Mouse (Mus musculus): Measurements from ENCODE around the gene Pskh1. TPM values are rescaled to one million over a fixed set of nuclear protein-coding genes. Genes with fewer than 3 reads are reported as not detected.
A peak's percentile ranks its signal among the peaks of the same experiment; 100 is the strongest.

Pskh1 gene
- total and polyA plus RNA-seq, 2 experiments from 2014 or later, result 10.4 to 24.5 TPM

- H3K4me3 ChIP-seq (ENCODE audit: low read depth, low read length), result peak overlapping the region; percentile 94
- H3K9me3 ChIP-seq (ENCODE audit: low read length), result no peaks in the 10 kb centered on the region
- peak overlapping the region; percentile 96; the same call in 1 of the 2 replicates for H3K9ac ChIP-seq
- TF ChIP-seq CTCF (IDR thresholded peaks at IDR 0.05; ENCODE audit: low read depth), result peak; percentile 34
- peaks cover 18% of the 10 kb centered on the region for H3K4me1 ChIP-seq (ENCODE audit: insufficient read depth)
- peaks cover 10% of the 10 kb centered on the region for H3K36me3 ChIP-seq (ENCODE audit: insufficient read depth)
- H3K27ac ChIP-seq (ENCODE audit: low read depth, low read length), result no peak overlapping the region
- ATAC-seq (no peak), DNase-seq (no peak)
- H3K4me2 ChIP-seq (ENCODE audit: low read depth), result peak overlapping the region; percentile 68
- WGBS, result 0% methylated on average over 1 of the region's 1 CpGs
- H3K27me3 ChIP-seq (ENCODE audit: insufficient read depth, low read length), result no peaks in the 10 kb centered on the region
Observed at GRCm38 (mm10) chr8:105861951-105862350, 38.3 kb upstream of the Pskh1 start.

DNA sequence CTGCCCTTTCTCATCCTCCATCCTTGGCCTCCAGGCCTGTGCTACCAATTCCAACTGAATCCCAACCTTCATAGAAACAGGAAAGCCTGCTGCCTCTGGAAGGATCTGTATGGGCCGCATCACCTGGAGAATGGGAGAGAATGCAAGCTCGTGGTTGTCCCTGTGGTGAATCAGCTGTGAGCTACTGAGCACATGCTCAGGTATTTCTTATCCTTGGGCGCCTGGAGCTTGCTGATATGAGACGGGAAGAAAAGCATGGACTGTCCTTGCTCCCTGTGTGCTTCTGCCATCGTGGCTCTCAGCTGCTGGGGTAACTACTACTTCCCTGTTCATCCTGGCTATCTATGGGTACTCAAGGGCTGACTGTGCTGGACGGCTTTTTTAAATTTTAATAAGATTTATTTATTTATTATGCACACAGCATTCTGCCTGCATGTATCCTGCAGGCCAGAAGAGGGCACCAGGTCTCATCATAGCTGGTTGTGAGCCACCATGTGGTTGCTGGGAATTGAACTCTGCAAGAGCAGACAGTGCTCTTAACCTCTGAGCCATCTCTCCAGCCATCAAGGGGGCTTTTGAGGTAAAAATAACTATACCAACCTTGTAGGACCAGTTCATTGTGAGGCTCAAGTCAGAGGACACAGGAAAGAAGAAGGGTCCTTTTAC, 33.7 kb upstream of the Pskh1 start:
- H3K9ac ChIP-seq, result no peak overlapping the region
- ATAC-seq (no peak), DNase-seq (no peak)
- peak; percentile 56 for TF ChIP-seq CTCF (IDR thresholded peaks at IDR 0.05; ENCODE audit: low read depth)
- 84% methylated on average over 6 of the region's 6 CpGs for WGBS
- H3K9me3 ChIP-seq (ENCODE audit: low read length), result no peaks in the 10 kb centered on the region
- no peaks in the 10 kb centered on the region for H3K27me3 ChIP-seq (ENCODE audit: insufficient read depth, low read length)
- no peak overlapping the region for H3K4me2 ChIP-seq (ENCODE audit: low read depth)
- H3K27ac ChIP-seq (ENCODE audit: low read depth, low read length), result no peak overlapping the region
- peaks cover 10% of the 10 kb centered on the region for H3K4me1 ChIP-seq (ENCODE audit: insufficient read depth)
- peaks cover 34% of the 10 kb centered on the region for H3K36me3 ChIP-seq (ENCODE audit: insufficient read depth)
- H3K4me3 ChIP-seq (ENCODE audit: low read depth, low read length), result no peak overlapping the region

- DNase-seq (no peak), ATAC-seq (no peak)
- no peak for TF ChIP-seq CTCF (IDR thresholded peaks at IDR 0.05; ENCODE audit: low read depth)
- H3K9ac ChIP-seq, result no peak overlapping the region
- H3K4me1 ChIP-seq (ENCODE audit: insufficient read depth), result no peaks in the 10 kb centered on the region
- H3K27me3 ChIP-seq (ENCODE audit: insufficient read depth, low read length), result no peaks in the 10 kb centered on the region
- no peaks in the 10 kb centered on the region for H3K9me3 ChIP-seq (ENCODE audit: low read length)
- no peak overlapping the region for H3K4me2 ChIP-seq (ENCODE audit: low read depth)
- 88% methylated on average over 6 of the region's 6 CpGs for WGBS
- H3K27ac ChIP-seq (ENCODE audit: low read depth, low read length), result no peak overlapping the region
- H3K36me3 ChIP-seq (ENCODE audit: insufficient read depth), result peaks cover 53% of the 10 kb centered on the region
- H3K4me3 ChIP-seq (ENCODE audit: low read depth, low read length), result no peak overlapping the region
Observed at GRCm38 (mm10) chr8:105874301-105874700, 25.9 kb upstream of the Pskh1 start.

DNA sequence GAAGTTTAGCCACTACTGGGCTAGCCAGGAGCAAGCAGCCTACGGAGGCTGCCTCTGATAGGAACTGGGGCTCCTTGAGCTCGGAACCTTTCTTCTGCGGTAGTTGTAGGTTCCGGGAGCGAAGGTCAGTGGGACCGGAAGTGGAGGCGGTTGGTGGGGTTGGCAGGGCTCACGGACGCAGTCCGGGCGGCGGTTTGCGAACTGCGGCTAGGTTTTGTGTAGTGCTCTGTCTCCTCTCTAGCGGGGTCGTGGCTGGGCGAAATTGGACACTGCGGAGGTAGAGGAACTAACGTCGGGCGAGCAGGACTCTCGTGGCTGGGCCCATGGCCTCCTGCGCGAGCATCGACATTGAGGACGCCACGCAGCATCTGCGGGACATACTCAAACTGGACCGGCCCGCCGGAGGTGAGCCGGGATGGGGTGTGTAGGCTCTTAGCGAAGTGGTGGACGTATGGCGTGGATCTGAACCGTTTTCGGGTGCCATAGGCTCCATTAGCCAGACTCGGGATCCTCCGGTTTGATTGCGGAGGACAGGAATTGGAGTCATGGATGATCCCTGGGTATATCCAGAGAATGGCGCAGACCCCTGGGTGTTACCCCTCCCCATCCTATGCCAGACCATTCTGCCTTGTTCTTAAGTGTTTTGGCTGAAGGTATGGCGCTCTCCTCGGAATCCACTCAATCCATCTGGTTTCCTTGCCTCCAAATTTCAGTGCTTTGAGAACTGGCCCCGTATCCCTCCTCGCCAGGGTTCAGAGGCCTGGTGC, 19.3 kb upstream of the Pskh1 start, which contains the start of gene Edc4:
Gene Edc4 (plus strand): TSS at position 128 of the 767 bp plus-strand sequence.
- Histone ChIP-seq H3K36me3 (ENCODE audit: insufficient read depth) (peaks cover 51% of the 10 kb centered on the region), H3K9me3 (ENCODE audit: low read length) (no peaks in the 10 kb centered on the region), H3K9ac (peak within 1 kb of the TSS; percentile 92), H3K27me3 (ENCODE audit: insufficient read depth, low read length) (no peaks in the 10 kb centered on the region), H3K4me2 (ENCODE audit: low read depth) (peak within 1 kb of the TSS; percentile 67), H3K4me1 (ENCODE audit: insufficient read depth) (peaks cover 10% of the 10 kb centered on the region; the same call in 1 of the 2 replicates), H3K27ac (ENCODE audit: low read depth, low read length) (peak within 1 kb of the TSS; percentile 73), H3K4me3 (ENCODE audit: low read depth, low read length) (peak within 1 kb of the TSS; percentile 93)
- peak; percentile 90 for DNase-seq
- ATAC-seq, result peak; percentile 93
- under 1% methylated on average over 45 of the region's 45 CpGs for WGBS
- TF ChIP-seq CTCF (IDR thresholded peaks at IDR 0.05; ENCODE audit: low read depth), result no peak

DNA sequence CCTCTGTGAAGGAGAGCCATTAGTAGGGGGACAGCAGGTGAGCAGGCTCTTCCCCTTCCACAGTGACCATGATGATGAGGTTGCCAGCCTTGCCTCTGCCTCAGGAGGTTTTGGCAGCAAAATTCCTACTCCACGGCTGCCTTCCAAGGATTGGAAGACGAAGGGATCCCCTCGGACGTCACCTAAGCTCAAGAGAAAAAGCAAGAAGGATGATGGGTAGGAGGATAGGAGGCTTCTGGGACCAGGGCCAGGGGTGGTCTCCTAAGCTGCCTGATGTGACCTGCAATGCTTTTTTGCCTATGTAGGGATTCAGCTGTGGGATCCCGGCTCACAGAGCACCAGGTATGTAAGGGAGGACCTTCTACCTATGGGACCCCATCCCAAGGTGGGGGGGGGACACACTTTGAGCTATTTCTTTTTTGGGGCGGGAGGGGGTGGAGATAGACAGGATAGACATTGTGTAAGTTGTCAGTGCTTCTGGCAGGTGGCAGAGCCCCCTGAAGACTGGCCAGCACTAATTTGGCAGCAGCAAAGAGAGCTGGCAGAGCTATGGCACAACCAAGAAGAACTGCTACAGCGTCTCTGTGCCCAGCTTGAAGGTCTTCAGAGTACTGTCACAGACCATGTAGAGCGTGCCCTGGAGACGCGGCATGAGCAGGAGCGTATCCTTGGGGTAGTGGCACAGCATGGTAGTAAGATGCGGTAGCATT, 10.3 kb upstream of the Pskh1 start:
- ATAC-seq (no peak), DNase-seq (no peak)
- Histone ChIP-seq H3K4me1 (ENCODE audit: insufficient read depth) (no peaks in the 10 kb centered on the region), H3K4me2 (ENCODE audit: low read depth) (no peak overlapping the region), H3K4me3 (ENCODE audit: low read depth, low read length) (no peak overlapping the region), H3K27me3 (ENCODE audit: insufficient read depth, low read length) (no peaks in the 10 kb centered on the region), H3K36me3 (ENCODE audit: insufficient read depth) (peaks cover 85% of the 10 kb centered on the region), H3K9me3 (ENCODE audit: low read length) (no peaks in the 10 kb centered on the region), H3K9ac (no peak overlapping the region), H3K27ac (ENCODE audit: low read depth, low read length) (no peak overlapping the region)
- 78% methylated on average over 12 of the region's 12 CpGs for WGBS
- TF ChIP-seq CTCF (IDR thresholded peaks at IDR 0.05; ENCODE audit: low read depth), result no peak

DNA sequence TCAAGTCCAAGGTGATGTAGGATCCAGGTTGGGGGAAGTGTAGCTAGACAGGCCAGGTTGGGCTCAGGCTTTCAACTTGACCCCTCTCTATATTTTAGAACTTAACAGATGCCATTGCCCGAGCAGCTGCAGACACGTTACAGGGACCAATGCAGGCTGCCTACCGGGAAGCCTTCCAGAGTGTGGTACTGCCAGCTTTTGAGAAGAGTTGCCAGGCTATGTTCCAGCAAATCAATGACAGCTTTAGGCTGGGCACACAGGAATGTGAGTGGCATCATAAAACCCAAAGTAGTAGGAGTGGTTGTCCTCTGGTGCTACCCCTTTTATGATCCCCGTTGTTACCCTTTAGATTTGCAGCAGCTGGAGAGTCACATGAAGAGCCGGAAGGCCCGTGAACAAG, 9.4 kb upstream of the Pskh1 start:
- no peak overlapping the region for H3K9ac ChIP-seq
- H3K4me2 ChIP-seq (ENCODE audit: low read depth), result no peak overlapping the region
- H3K9me3 ChIP-seq (ENCODE audit: low read length), result no peaks in the 10 kb centered on the region
- ATAC-seq (0 out of 2 replicates have a peak, but pooled peaks have one; percentile 9), DNase-seq (peak; percentile 23)
- TF ChIP-seq CTCF (IDR thresholded peaks at IDR 0.05; ENCODE audit: low read depth), result no peak
- no peaks in the 10 kb centered on the region for H3K4me1 ChIP-seq (ENCODE audit: insufficient read depth)
- 79% methylated on average over 6 of the region's 6 CpGs for WGBS
- no peaks in the 10 kb centered on the region for H3K27me3 ChIP-seq (ENCODE audit: insufficient read depth, low read length)
- no peak overlapping the region for H3K27ac ChIP-seq (ENCODE audit: low read depth, low read length)
- H3K4me3 ChIP-seq (ENCODE audit: low read depth, low read length), result no peak overlapping the region
- peaks cover 79% of the 10 kb centered on the region for H3K36me3 ChIP-seq (ENCODE audit: insufficient read depth)

All from forebrain, postnatal 0 days (tissue).